Mouse (Mus musculus) stomach, embryonic 16.5 days (tissue): ENCODE results near the gene Dnaaf5. TPM values are rescaled to one million over a fixed set of nuclear protein-coding genes. Genes with fewer than 3 reads are reported as not detected.
A peak's percentile ranks its signal among the peaks of the same experiment; 100 is the strongest.

ENCODE experiments used
- ATAC-seq: fragments of 200-750 bp; cut with Nextera tagmentation; 2 replicates; pipeline ENCODE4 v1.8.0; 2017; ENCODE audit warnings: moderate number of reproducible peaks, moderate TSS enrichment; ENCODE audit not compliant: insufficient read depth, low FRiP score
- H3K27ac ChIP-seq: fragments of 300-500 bp; sonication (generic); 2 replicates; pipeline ENCODE4 v1.5.1; 2014; ENCODE audit warnings: low read length
- H3K27me3 ChIP-seq: fragments of 300-500 bp; sonication (generic); 2 replicates; pipeline ENCODE4 v1.6.1; 2014; ENCODE audit warnings: low read length, control low read depth, mixed read lengths; ENCODE audit not compliant: control insufficient read depth, insufficient read depth
- H3K36me3 ChIP-seq: fragments of 300-500 bp; sonication (generic); 2 replicates; pipeline ENCODE4 v1.6.1; 2014; ENCODE audit warnings: low read length; ENCODE audit not compliant: control insufficient read depth, insufficient read depth
- H3K4me1 ChIP-seq: fragments of 300-500 bp; sonication (generic); 2 replicates; pipeline ENCODE4 v1.6.1; 2014; ENCODE audit warnings: low read length, control low read depth, mixed read lengths; ENCODE audit not compliant: control insufficient read depth, insufficient read depth
- H3K4me2 ChIP-seq: fragments of 300-500 bp; sonication (generic); 2 replicates; pipeline ENCODE4 v1.6.1; 2014; ENCODE audit warnings: low read depth, low read length, mixed read lengths
- H3K4me3 ChIP-seq: fragments of 300-500 bp; sonication (generic); replicated peaks from 2 replicates; pipeline ENCODE4 v1.5.1; 2014; ENCODE audit warnings: mild to moderate bottlenecking, low read length
- H3K9ac ChIP-seq: fragments of 300-500 bp; sonication (generic); 2 replicates; pipeline ENCODE4 v1.6.1; 2014; ENCODE audit warnings: low read length
- H3K9me3 ChIP-seq: fragments of 300-500 bp; sonication (generic); replicated peaks from 2 replicates; pipeline ENCODE4 v1.6.1; 2016; ENCODE audit warnings: low read length, control low read depth; ENCODE audit not compliant: control insufficient read depth
- WGBS: fragments of 180-500 bp; shearing (Covaris S2); extraction: QIAGEN DNeasy Blood & Tissue Kit; methylation state at CpG from one replicate; pipeline ENCODE4 v1.1.7; 2014; 5-methylcytosine and 5-hydroxymethylcytosine counted together
- polyA plus RNA-seq: library from polyadenylated mRNA; unstranded; fragments of >200 nt; fragmentation: Nextera tagmentation; extraction: Ambion mirVana; gene quantifications from 2 replicates; pipeline ENCODE4 v1.2.1, GENCODE M21; 2015

Dnaaf5 gene
- polyA plus RNA-seq, 1 experiment from 2014 or later: 2.6 TPM

GRCm38 (mm10) chr5:139137176-139137575, 12.8 kb upstream of the Dnaaf5 start:
- 86% methylated on average over 6 of the region's 6 CpGs for WGBS
- Histone ChIP-seq H3K27me3 (no peaks in the 10 kb centered on the region), H3K4me3 (no peak overlapping the region), H3K9ac (no peak overlapping the region), H3K9me3 (no peaks in the 10 kb centered on the region), H3K4me1 (peaks cover 11% of the 10 kb centered on the region; the same call in 1 of the 2 replicates), H3K4me2 (no peak overlapping the region), H3K36me3 (no peaks in the 10 kb centered on the region), H3K27ac (no peak overlapping the region)
- ATAC-seq: no peak

GRCm38 (mm10) chr5:139138261-139138925, 11.6 kb upstream of the Dnaaf5 start:
- no peaks in the 10 kb centered on the region for H3K9me3 ChIP-seq
- no peak overlapping the region for H3K4me2 ChIP-seq
- H3K27me3 ChIP-seq: no peaks in the 10 kb centered on the region
- ATAC-seq: peak; percentile 13; the same call in 1 of the 2 replicates
- H3K36me3 ChIP-seq: no peaks in the 10 kb centered on the region
- H3K9ac ChIP-seq: no peak overlapping the region
- 48% methylated on average over 12 of the region's 12 CpGs for WGBS
- peak overlapping the region; percentile 15; the same call in 1 of the 2 replicates for H3K27ac ChIP-seq
- no peak overlapping the region for H3K4me3 ChIP-seq
- H3K4me1 ChIP-seq: peaks cover 11% of the 10 kb centered on the region; the same call in 1 of the 2 replicates

GRCm38 (mm10) chr5:139138926-139139472, 11.0 kb upstream of the Dnaaf5 start:
- peak overlapping the region; percentile 15; the same call in 1 of the 2 replicates for H3K27ac ChIP-seq
- H3K27me3 ChIP-seq: no peaks in the 10 kb centered on the region
- peak; percentile 20; the same call in 1 of the 2 replicates for ATAC-seq

GRCm38 (mm10) chr5:139140589-139140988, 9.4 kb upstream of the Dnaaf5 start:
- Histone ChIP-seq H3K4me1 (peaks cover 11% of the 10 kb centered on the region; the same call in 1 of the 2 replicates), H3K27me3 (no peaks in the 10 kb centered on the region), H3K9me3 (no peaks in the 10 kb centered on the region), H3K9ac (no peak overlapping the region), H3K27ac (no peak overlapping the region), H3K4me3 (no peak overlapping the region), H3K4me2 (no peak overlapping the region), H3K36me3 (no peaks in the 10 kb centered on the region)
- no peak for ATAC-seq
- 71% methylated on average over 9 of the region's 9 CpGs for WGBS

More at GRCm38 (mm10) chr5:139138926-139139472, 11.0 kb upstream of the Dnaaf5 start:
- H3K36me3 ChIP-seq: no peaks in the 10 kb centered on the region
- no peak overlapping the region for H3K4me2 ChIP-seq
- H3K9me3 ChIP-seq: no peaks in the 10 kb centered on the region
- H3K4me3 ChIP-seq: no peak overlapping the region
- WGBS: 67% methylated on average over 8 of the region's 8 CpGs
- peaks cover 11% of the 10 kb centered on the region; the same call in 1 of the 2 replicates for H3K4me1 ChIP-seq
- no peak overlapping the region for H3K9ac ChIP-seq

GRCm38 (mm10) chr5:139141326-139141725, 8.7 kb upstream of the Dnaaf5 start:
- H3K4me3 ChIP-seq: no peak overlapping the region
- H3K9me3 ChIP-seq: no peaks in the 10 kb centered on the region
- no peak overlapping the region for H3K27ac ChIP-seq
- H3K9ac ChIP-seq: no peak overlapping the region
- H3K4me2 ChIP-seq: no peak overlapping the region
- H3K4me1 ChIP-seq: peaks cover 11% of the 10 kb centered on the region; the same call in 1 of the 2 replicates
- no peak for ATAC-seq
- 48% methylated on average over 5 of the region's 5 CpGs for WGBS
- no peaks in the 10 kb centered on the region for H3K36me3 ChIP-seq
- H3K27me3 ChIP-seq: no peaks in the 10 kb centered on the region

GRCm38 (mm10) chr5:139143890-139144289, 6.1 kb upstream of the Dnaaf5 start:
- H3K4me2 ChIP-seq: no peak overlapping the region
- H3K27me3 ChIP-seq: no peaks in the 10 kb centered on the region
- no peak overlapping the region for H3K9ac ChIP-seq
- H3K4me1 ChIP-seq: peaks cover 4% of the 10 kb centered on the region
- no peak overlapping the region for H3K27ac ChIP-seq
- H3K36me3 ChIP-seq: no peaks in the 10 kb centered on the region
- H3K9me3 ChIP-seq: no peaks in the 10 kb centered on the region
- H3K4me3 ChIP-seq: no peak overlapping the region
- 73% methylated on average over 3 of the region's 3 CpGs for WGBS
- no peak for ATAC-seq

GRCm38 (mm10) chr5:139145726-139146125, 4.3 kb upstream of the Dnaaf5 start:
- WGBS: 90% methylated on average over 4 of the region's 4 CpGs
- no peaks in the 10 kb centered on the region for H3K36me3 ChIP-seq
- H3K4me2 ChIP-seq: no peak overlapping the region
- no peak overlapping the region for H3K27ac ChIP-seq
- H3K9ac ChIP-seq: no peak overlapping the region
- no peaks in the 10 kb centered on the region for H3K27me3 ChIP-seq
- H3K9me3 ChIP-seq: no peaks in the 10 kb centered on the region
- H3K4me3 ChIP-seq: no peak overlapping the region
- ATAC-seq: no peak
- H3K4me1 ChIP-seq: peaks cover 5% of the 10 kb centered on the region

- Histone ChIP-seq H3K27ac (no peak overlapping the region), H3K4me2 (no peak overlapping the region), H3K27me3 (no peaks in the 10 kb centered on the region), H3K4me3 (no peak overlapping the region), H3K36me3 (no peaks in the 10 kb centered on the region), H3K9me3 (no peaks in the 10 kb centered on the region), H3K4me1 (peaks cover 14% of the 10 kb centered on the region), H3K9ac (no peak overlapping the region)
- WGBS: 82% methylated on average over 11 of the region's 11 CpGs
- ATAC-seq: no peak
Measured at GRCm38 (mm10) chr5:139146476-139147075, 3.4 kb upstream of the Dnaaf5 start.
